In genomic region chr10:94515179-94515545, GRCm38 (mm10) we compare ENCODE assay signal across 8 mouse cellular contexts.
DNase-seq lines count a peak whose midpoint lies in the region; ATAC-seq and TF ChIP-seq lines count a peak whose summit lies in the region.

No protein-coding gene starts in this region.

- peak; percentile 91 for ATAC-seq in hindbrain, embryonic 15.5 days (ENCODE audit: low FRiP score, low read depth)

- H3K9me3 ChIP-seq in MEL (replicated peaks; ENCODE audit: insufficient read depth, low read length), result no peaks in the 10 kb centered on the region
- H3K9me3 ChIP-seq in hindbrain, embryonic 15.5 days, result no peaks in the 10 kb centered on the region

- TF ChIP-seq RAD21 in MEL (IDR thresholded peaks at IDR 0.05; ENCODE audit: low read depth, low read length), result no peak; the same call in 1 of the 2 replicates

- H3K4me2 ChIP-seq in hindbrain, embryonic 15.5 days, result peak overlapping the region; percentile 66

- H3K79me2 ChIP-seq in MEL (ENCODE audit: control insufficient read depth, insufficient read depth, low read length, poor library complexity), result peaks cover 3% of the 10 kb centered on the region; the same call in 1 of the 2 replicates
- H3K79me2 ChIP-seq in macrophage (ENCODE audit: inconsistent target), result no peaks in the 10 kb centered on the region

- TF ChIP-seq POLR2A in MEL (IDR thresholded peaks at IDR 0.05; ENCODE audit: control insufficient read depth in 1 of 2, insufficient read depth in 1 of 2, low read depth in 1 of 2, low read length in 2 of 2, poor library complexity in 1 of 2), result no peak; a peak in 2 of 4 replicates
- no peak for TF ChIP-seq POLR2A in brain, embryonic 14.5 days (IDR thresholded peaks at IDR 0.05; ENCODE audit: borderline replicate concordance, extremely low read depth, insufficient read depth, insufficient read length, poor library complexity, severe bottlenecking)

- WGBS in hindbrain, embryonic 15.5 days, result 0% methylated on average over 27 of the region's 34 CpGs
- WGBS in macrophage (ENCODE audit: missing documents), result under 1% methylated on average over 33 of the region's 34 CpGs

- TF ChIP-seq EP300 in MEL (IDR thresholded peaks at IDR 0.05; ENCODE audit: low read depth in 1 of 2, low read length in 2 of 2), result no peak

- H3K9ac ChIP-seq in MEL (ENCODE audit: control insufficient read depth, low read depth, low read length, poor library complexity, severe bottlenecking), result peak overlapping the region; percentile 67
- peak overlapping the region; percentile 72 for H3K9ac ChIP-seq in hindbrain, embryonic 15.5 days

- no peaks in the 10 kb centered on the region for H3K27me3 ChIP-seq in MEL (ENCODE audit: control insufficient read depth in 1 of 2, insufficient read depth in 2 of 2, low read length in 2 of 2)
- H3K27me3 ChIP-seq in hindbrain, embryonic 15.5 days, result peaks cover 5% of the 10 kb centered on the region; the same call in 1 of the 2 replicates

- TF ChIP-seq CTCF in MEL (IDR thresholded peaks at IDR 0.05 in 2 of 3, conservative IDR thresholded peaks at IDR 0.05 in 1 of 3; ENCODE audit: control insufficient read depth in 1 of 3, insufficient read depth in 1 of 3, low read depth in 2 of 3, low read length in 3 of 3, poor library complexity in 1 of 3, severe bottlenecking in 1 of 3), result peak in 1 of 3 experiments; percentile 4; a peak in 1 of 6 replicates
- TF ChIP-seq CTCF in brain, embryonic 14.5 days (IDR thresholded peaks at IDR 0.05; ENCODE audit: borderline replicate concordance, extremely low read depth, insufficient read depth, insufficient read length), result peak; percentile 51

- intact Hi-C loops in left cerebral cortex, postnatal 14 days (cut with DNase I), result loop anchor here (1.0 to 5.0 kb wide), 3 partner anchors 52 to 106 kb away; no protein-coding TSS in a partner anchor

- H3K27ac ChIP-seq in MEL (ENCODE audit: control insufficient read depth, low read depth, low read length) (no peak overlapping the region), macrophage (no peak overlapping the region)
- H3K27ac ChIP-seq in hindbrain, embryonic 15.5 days (replicated peaks), result peak overlapping the region; percentile 76

- H3K36me3 ChIP-seq in MEL (ENCODE audit: control insufficient read depth in 1 of 2, insufficient read depth in 2 of 2, low read length in 2 of 2) (peaks cover 0 to 9% of the 10 kb centered on the region in 2 experiments; a peak in 2 of 4 replicates), macrophage (ENCODE audit: inconsistent target) (no peaks in the 10 kb centered on the region; the same call in 1 of the 2 replicates)
- H3K36me3 ChIP-seq in hindbrain, embryonic 15.5 days, result no peaks in the 10 kb centered on the region

- peak; percentile 72 for DNase-seq in MEL (ENCODE audit: low read depth, low spot score)
- DNase-seq in brain, embryonic 14.5 days (ENCODE audit: low read depth), result peak; percentile 85
- DNase-seq in frontal cortex, postnatal 25 days (ENCODE audit: low spot score in 2 of 2), result peak; percentile 32 to 58
- peak; percentile 54 to 66 for DNase-seq in left cerebral cortex, postnatal 14 days (ENCODE audit: low spot score in 2 of 2)
- peak; percentile 71 for DNase-seq in right cerebral cortex, adult 18-20 months
- DNase-seq in urinary bladder, postnatal 14 days (ENCODE audit: low spot score), result peak; percentile 76

- peaks cover 15 to 21% of the 10 kb centered on the region in 2 experiments for H3K4me1 ChIP-seq in MEL (ENCODE audit: control insufficient read depth in 1 of 2, insufficient read depth in 2 of 2, low read length in 2 of 2)
- peaks cover 32% of the 10 kb centered on the region for H3K4me1 ChIP-seq in hindbrain, embryonic 15.5 days (replicated peaks)

- H3K4me3 ChIP-seq in MEL (ENCODE audit: control insufficient read depth in 1 of 2, insufficient read depth in 1 of 2, low read depth in 2 of 2, low read length in 2 of 2) (peak overlapping the region; percentile 82 to 95), macrophage (ENCODE audit: inconsistent target) (peak overlapping the region; percentile 20; the same call in 1 of the 2 replicates)
- peak overlapping the region; percentile 70 for H3K4me3 ChIP-seq in hindbrain, embryonic 15.5 days

TF ChIP-seq in MEL, 35 proteins besides CTCF, POLR2A, EP300 and RAD21:
- TF ChIP-seq GATA1 (IDR thresholded peaks at IDR 0.05; ENCODE audit: low read depth, low read length), result no peak
- no peak for TF ChIP-seq ZC3H11A (IDR thresholded peaks at IDR 0.05; ENCODE audit: low read depth, low read length)
- TF ChIP-seq MAZ (IDR thresholded peaks at IDR 0.05; ENCODE audit: low read depth, low read length), result no peak
- TF ChIP-seq RCOR1 (IDR thresholded peaks at IDR 0.05; ENCODE audit: low read depth, low read length), result no peak
- TF ChIP-seq UBTF (IDR thresholded peaks at IDR 0.05; ENCODE audit: borderline replicate concordance, insufficient read depth, low read depth, low read length), result 0 out of 2 replicates have a peak, but pooled peaks have one; percentile 69
- no peak for TF ChIP-seq JUND (IDR thresholded peaks at IDR 0.05; ENCODE audit: low read depth, low read length)
- TF ChIP-seq MXI1 (IDR thresholded peaks at IDR 0.05; ENCODE audit: low read depth, low read length), result peak; percentile 41; the same call in 1 of the 2 replicates
- no peak for TF ChIP-seq MYC (IDR thresholded peaks at IDR 0.05; ENCODE audit: low read depth, low read length)
- no peak for TF ChIP-seq SIN3A (IDR thresholded peaks at IDR 0.05; ENCODE audit: low read length)
- no peak for TF ChIP-seq USF1 (IDR thresholded peaks at IDR 0.05; ENCODE audit: low read depth, low read length)

Comparison
In these comparisons a context has a peak if more than half of its experiments do, and no peak if none do; other contexts are left out.
1. H3K4me3 ChIP-seq: peak in every context shown above with its lines; median percentile 88 in MEL; 70 in hindbrain, embryonic 15.5 days; 20 in macrophage.